Mouse (Mus musculus): ENCODE measurements around the gene Aup1. TPM values are rescaled to one million over a fixed set of nuclear protein-coding genes. Genes with fewer than 3 reads are reported as not detected.

Gene Aup1
- total RNA-seq, 2 experiments from 2014 or later, result 131 to 133 TPM

GRCm38 (mm10) chr6:83058725-83059124 lies 4.4 kb downstream of the Aup1 start:
- Histone ChIP-seq H3K4me3 (no peak overlapping the region), H3K27ac (no peak overlapping the region)
- no peak for TF ChIP-seq CTCF (conservative IDR thresholded peaks at IDR 0.05)
- DNase-seq (ENCODE audit: low spot score in 2 of 2), result no peak

GRCm38 (mm10) chr6:83065995-83066394 lies 11.7 kb downstream of the Aup1 start:
- no peak for TF ChIP-seq CTCF (conservative IDR thresholded peaks at IDR 0.05)
- H3K27ac ChIP-seq, result no peak overlapping the region
- DNase-seq (ENCODE audit: low spot score in 2 of 2), result no peak
- H3K4me3 ChIP-seq, result no peak overlapping the region

- no peak for DNase-seq (ENCODE audit: low spot score in 2 of 2)
- TF ChIP-seq CTCF (conservative IDR thresholded peaks at IDR 0.05), result no peak
- H3K4me3 ChIP-seq, result no peak overlapping the region
Measured at GRCm38 (mm10) chr6:83066441-83066840, 12.1 kb downstream of the Aup1 start.

GRCm38 (mm10) chr6:83068221-83068620 lies 13.9 kb downstream of the Aup1 start:
- TF ChIP-seq CTCF (conservative IDR thresholded peaks at IDR 0.05), result no peak
- DNase-seq (ENCODE audit: low spot score in 2 of 2), result no peak
- Histone ChIP-seq H3K27ac (no peak overlapping the region), H3K4me3 (no peak overlapping the region)

More at GRCm38 (mm10) chr6:83066441-83066840, 12.1 kb downstream of the Aup1 start:
- no peak overlapping the region for H3K27ac ChIP-seq

- no peak for TF ChIP-seq CTCF (conservative IDR thresholded peaks at IDR 0.05)
- Histone ChIP-seq H3K4me3 (no peak overlapping the region), H3K27ac (no peak overlapping the region)
- no peak for DNase-seq (ENCODE audit: low spot score in 2 of 2)
Measured at GRCm38 (mm10) chr6:83068706-83069487, 14.6 kb downstream of the Aup1 start.

GRCm38 (mm10) chr6:83069488-83070246 lies 15.3 kb downstream of the Aup1 start:
- no peak overlapping the region for H3K4me3 ChIP-seq
- no peak for DNase-seq (ENCODE audit: low spot score in 2 of 2)
- no peak for TF ChIP-seq CTCF (conservative IDR thresholded peaks at IDR 0.05)
- no peak overlapping the region for H3K27ac ChIP-seq

- H3K4me3 ChIP-seq, result no peak within 1 kb of the TSS
- no peak within 1 kb of the TSS for H3K27ac ChIP-seq
- TF ChIP-seq CTCF (conservative IDR thresholded peaks at IDR 0.05), result no peak
- DNase-seq (ENCODE audit: low spot score in 2 of 2), result no peak
Measured at GRCm38 (mm10) chr6:83070247-83070310, 15.8 kb downstream of the Aup1 start, which contains the start of gene Tlx2. Tlx2 (minus strand) TSS chr6:83070293.

GRCm38 (mm10) chr6:83070311-83071219 lies 16.2 kb downstream of the Aup1 start:
- Histone ChIP-seq H3K4me3 (no peak overlapping the region), H3K27ac (no peak overlapping the region)
- TF ChIP-seq CTCF (conservative IDR thresholded peaks at IDR 0.05), result no peak
- no peak for DNase-seq (ENCODE audit: low spot score in 2 of 2)

GRCm38 (mm10) chr6:83071220-83071619 lies 16.9 kb downstream of the Aup1 start:
- no peak for TF ChIP-seq CTCF (conservative IDR thresholded peaks at IDR 0.05)
- H3K27ac ChIP-seq, result no peak overlapping the region
- H3K4me3 ChIP-seq, result no peak overlapping the region
- DNase-seq (ENCODE audit: low spot score in 2 of 2), result no peak

- Histone ChIP-seq H3K27ac (no peak overlapping the region), H3K4me3 (no peak overlapping the region)
- no peak for DNase-seq (ENCODE audit: low spot score in 2 of 2)
- peak; percentile 49 for TF ChIP-seq CTCF (conservative IDR thresholded peaks at IDR 0.05)
Measured at GRCm38 (mm10) chr6:83074979-83075378, 20.7 kb downstream of the Aup1 start.

- peak; percentile 19 to 60 for DNase-seq (ENCODE audit: low spot score in 2 of 2)
- Histone ChIP-seq H3K4me3 (peak within 1 kb of the TSS; percentile 95), H3K27ac (peak within 1 kb of the TSS; percentile 99)
- no peak for TF ChIP-seq CTCF (conservative IDR thresholded peaks at IDR 0.05)
Measured at GRCm38 (mm10) chr6:83077630-83078323, 23.5 kb downstream of the Aup1 start, which contains the start of gene Pcgf1. Pcgf1 (plus strand) TSS chr6:83077869.

- TF ChIP-seq CTCF (conservative IDR thresholded peaks at IDR 0.05), result peak; percentile 82
- peak overlapping the region; percentile 95 for H3K4me3 ChIP-seq
- H3K27ac ChIP-seq, result peak overlapping the region; percentile 99
- DNase-seq (ENCODE audit: low spot score in 2 of 2), result peak; percentile 97 to 100
Measured at GRCm38 (mm10) chr6:83078324-83078858, 24.1 kb downstream of the Aup1 start.
